Mouse (Mus musculus) liver, adult 2 months (tissue): ENCODE results near the gene Scmh1. TPM values are rescaled to one million over a fixed set of nuclear protein-coding genes. Genes with fewer than 3 reads are reported as not detected.

Source experiments
- DNase-seq: peaks from one replicate; pipeline ENCODE4 v3.0.0-alpha.2; 2011; ENCODE audit warnings: low read depth, low spot score; ENCODE audit errors: extremely low read depth
- H3K27ac ChIP-seq: fragments of 200-500 bp; replicated peaks from 2 replicates; pipeline ENCODE4 v1.5.1; 2012; ENCODE audit warnings: low read depth, mild to moderate bottlenecking, control low read depth, inconsistent platforms, low read length; ENCODE audit not compliant: insufficient read depth
- H3K27me3 ChIP-seq: fragments of 200-500 bp; 2 replicates; pipeline ENCODE4 v1.6.1; 2012; ENCODE audit warnings: mild to moderate bottlenecking, moderate library complexity, low read length, inconsistent platforms; ENCODE audit not compliant: control insufficient read depth, insufficient read depth
- H3K36me3 ChIP-seq: fragments of 200-500 bp; 2 replicates; pipeline ENCODE4 v1.6.1; 2012; ENCODE audit warnings: low read length, inconsistent platforms; ENCODE audit not compliant: control insufficient read depth, insufficient read depth
- H3K4me1 ChIP-seq: fragments of 200-500 bp; 2 replicates; pipeline ENCODE4 v1.6.1; 2011; ENCODE audit warnings: low read length; ENCODE audit not compliant: control insufficient read depth, insufficient read depth
- H3K4me3 ChIP-seq: fragments of 200-500 bp; 2 replicates; pipeline ENCODE4 v1.5.1; 2011; ENCODE audit warnings: low read depth, mild to moderate bottlenecking, control low read depth, low read length, moderate library complexity; ENCODE audit not compliant: insufficient read depth
- H3K79me2 ChIP-seq: fragments of 200-500 bp; 2 replicates; pipeline ENCODE4 v1.6.1; 2012; ENCODE audit warnings: inconsistent platforms, mild to moderate bottlenecking, low read length, moderate library complexity; ENCODE audit not compliant: control insufficient read depth, insufficient read depth
- H3K9ac ChIP-seq: fragments of 200-500 bp; 2 replicates; pipeline ENCODE4 v1.6.1; 2012; ENCODE audit warnings: low read depth, mild to moderate bottlenecking, control low read depth, inconsistent platforms, low read length
- CTCF ChIP-seq: fragments of 200-500 bp; IDR thresholded peaks from 2 replicates; pipeline ENCODE4 v1.5.1; 2011; ENCODE audit warnings: low read depth, low read length, control low read depth
- POLR2A ChIP-seq: fragments of 200-500 bp; IDR thresholded peaks from 2 replicates; pipeline ENCODE4 v1.6.1; 2011; ENCODE audit warnings: low read length, control low read depth; ENCODE audit not compliant: insufficient read depth; ENCODE audit errors: extremely low read depth
- WGBS: fragments of 180-500 bp; shearing (Covaris S2); methylation state at CpG from one replicate; pipeline ENCODE4 v1.1.7; 2018; 5-methylcytosine and 5-hydroxymethylcytosine counted together
- polyA plus RNA-seq: library from polyadenylated mRNA; depleted of rRNA; stranded (reverse); fragments of >200 nt; gene quantifications from 2 replicates; pipeline ENCODE4 v1.2.3, GENCODE M21; 2012
- total RNA-seq: library from RNA; depleted of rRNA; stranded (reverse); fragments of >200 nt; gene quantifications from 2 replicates; pipeline ENCODE4 v1.2.3, GENCODE M21; 2014

The Scmh1 gene
- total and polyA plus RNA-seq, 2 experiments = 7.0 to 8.1 TPM

DNA sequence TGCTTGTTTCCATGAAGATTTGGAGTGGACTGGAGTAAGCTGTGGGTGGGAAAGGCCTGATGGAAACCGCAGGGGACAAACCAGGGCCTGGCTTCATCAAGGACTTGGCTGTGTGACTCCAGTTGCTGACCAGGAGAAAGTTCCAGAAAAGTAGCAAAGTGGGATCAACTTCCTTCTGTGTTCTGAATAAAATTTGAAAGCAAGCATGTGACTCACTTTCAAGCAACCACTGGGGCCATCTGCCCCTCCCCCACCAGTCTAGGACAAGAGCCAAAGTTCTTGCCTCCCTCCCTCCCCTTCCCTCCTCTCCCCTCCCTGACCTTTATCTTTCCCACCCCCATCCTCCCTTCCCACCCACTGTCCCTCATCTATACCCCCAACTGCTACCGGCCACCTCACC, 35.9 kb upstream of the Scmh1 start:
- no peaks in the 10 kb centered on the region; the same call in 1 of the 2 replicates for H3K4me1 ChIP-seq
- no peak overlapping the region for H3K9ac ChIP-seq
- no peak overlapping the region for H3K27ac ChIP-seq
- H3K36me3 ChIP-seq = no peaks in the 10 kb centered on the region
- DNase-seq = no peak
- TF ChIP-seq CTCF (no peak), POLR2A (no peak)
- H3K27me3 ChIP-seq = no peaks in the 10 kb centered on the region; the same call in 1 of the 2 replicates
- H3K79me2 ChIP-seq = no peaks in the 10 kb centered on the region
- 64% methylated on average over 2 of the region's 2 CpGs for WGBS
- H3K4me3 ChIP-seq = no peak overlapping the region

DNA sequence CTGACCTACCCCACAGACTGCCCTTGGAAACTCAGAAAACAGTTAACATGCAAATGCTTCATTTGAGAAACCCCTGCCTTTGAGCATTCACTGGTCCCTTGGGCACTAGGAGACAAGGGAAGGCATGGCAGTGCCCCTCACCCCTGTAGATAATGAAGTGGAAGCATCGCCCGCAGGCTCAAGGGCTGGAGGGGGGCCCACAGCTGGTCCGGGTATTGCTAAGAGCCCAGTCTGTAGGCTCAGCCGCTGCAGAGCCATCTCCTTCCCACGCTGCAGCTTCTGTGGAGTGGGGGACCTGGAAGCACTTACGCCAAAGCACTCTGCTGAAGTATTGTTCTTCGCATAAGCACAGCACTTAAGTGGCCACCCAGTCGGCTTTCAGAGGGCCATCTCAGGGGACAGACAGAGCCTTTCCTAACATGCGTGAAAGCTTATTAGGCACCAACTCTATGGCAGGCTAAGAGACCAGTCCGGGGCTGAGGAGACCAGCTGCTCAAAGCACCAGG, 35.2 kb upstream of the Scmh1 start:
- H3K9ac ChIP-seq = no peak overlapping the region

DNA sequence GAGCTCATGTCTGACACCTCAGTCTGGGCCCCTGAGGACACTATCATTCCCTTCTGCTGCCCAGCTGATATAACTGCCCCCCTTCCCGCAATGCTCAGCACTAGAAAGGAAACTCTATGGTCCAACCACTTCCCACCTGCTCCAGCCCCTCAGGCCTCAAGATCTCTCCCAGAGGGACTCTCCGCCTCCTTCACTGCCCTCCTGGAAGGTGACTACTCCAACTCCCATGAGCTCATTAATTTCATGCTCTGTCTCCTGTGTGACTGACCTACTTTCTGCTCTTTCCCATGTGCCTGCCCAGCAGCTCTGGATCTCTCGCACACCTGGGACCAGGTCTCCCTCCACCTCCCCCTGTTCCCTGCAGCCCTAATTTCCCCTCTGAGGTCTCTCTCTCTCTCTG, 32.2 kb upstream of the Scmh1 start:
- DNase-seq = no peak
- no peak for TF ChIP-seq CTCF
- TF ChIP-seq POLR2A = no peak
- H3K4me1 ChIP-seq = no peaks in the 10 kb centered on the region; the same call in 1 of the 2 replicates
- H3K79me2 ChIP-seq = no peaks in the 10 kb centered on the region
- H3K4me3 ChIP-seq = no peak overlapping the region
- WGBS = 63% methylated on average over 3 of the region's 3 CpGs
- no peaks in the 10 kb centered on the region for H3K27me3 ChIP-seq
- no peaks in the 10 kb centered on the region for H3K36me3 ChIP-seq
- no peak overlapping the region for H3K27ac ChIP-seq
- H3K9ac ChIP-seq = no peak overlapping the region

More for the DNA sequence above, 35.2 kb upstream of the Scmh1 start:
- Histone ChIP-seq H3K4me3 (no peak overlapping the region), H3K27ac (no peak overlapping the region), H3K79me2 (no peaks in the 10 kb centered on the region), H3K27me3 (no peaks in the 10 kb centered on the region; the same call in 1 of the 2 replicates), H3K36me3 (no peaks in the 10 kb centered on the region), H3K4me1 (no peaks in the 10 kb centered on the region; the same call in 1 of the 2 replicates)
- WGBS = 71% methylated on average over 10 of the region's 10 CpGs
- DNase-seq = no peak
- no peak for TF ChIP-seq POLR2A
- TF ChIP-seq CTCF = no peak

DNA sequence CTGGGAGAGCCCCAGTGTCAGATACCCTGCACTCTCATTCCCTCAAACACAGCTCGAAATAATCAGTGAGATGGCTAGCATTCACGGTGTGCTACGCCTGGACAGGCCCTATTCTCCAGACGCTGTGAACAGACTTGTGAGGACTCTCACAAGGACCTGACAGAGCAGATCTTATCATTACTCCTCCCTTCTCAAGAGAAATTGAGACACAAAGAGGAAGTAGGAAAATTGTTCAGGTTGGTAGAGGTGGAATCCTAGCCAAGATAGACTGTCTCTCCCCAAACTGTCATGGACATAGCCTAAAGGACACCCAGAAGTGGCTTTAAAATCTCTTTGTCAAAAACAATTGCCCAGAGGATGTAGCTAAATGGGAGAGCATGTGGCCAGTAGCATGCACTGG, 31.3 kb upstream of the Scmh1 start:
- Histone ChIP-seq H3K27me3 (no peaks in the 10 kb centered on the region), H3K9ac (no peak overlapping the region), H3K79me2 (no peaks in the 10 kb centered on the region), H3K36me3 (no peaks in the 10 kb centered on the region), H3K4me3 (no peak overlapping the region), H3K4me1 (no peaks in the 10 kb centered on the region; the same call in 1 of the 2 replicates), H3K27ac (no peak overlapping the region)
- 83% methylated on average over 4 of the region's 4 CpGs for whole genome bisulfite sequencing
- TF ChIP-seq CTCF (no peak), POLR2A (no peak)
- no peak for DNase-seq

DNA sequence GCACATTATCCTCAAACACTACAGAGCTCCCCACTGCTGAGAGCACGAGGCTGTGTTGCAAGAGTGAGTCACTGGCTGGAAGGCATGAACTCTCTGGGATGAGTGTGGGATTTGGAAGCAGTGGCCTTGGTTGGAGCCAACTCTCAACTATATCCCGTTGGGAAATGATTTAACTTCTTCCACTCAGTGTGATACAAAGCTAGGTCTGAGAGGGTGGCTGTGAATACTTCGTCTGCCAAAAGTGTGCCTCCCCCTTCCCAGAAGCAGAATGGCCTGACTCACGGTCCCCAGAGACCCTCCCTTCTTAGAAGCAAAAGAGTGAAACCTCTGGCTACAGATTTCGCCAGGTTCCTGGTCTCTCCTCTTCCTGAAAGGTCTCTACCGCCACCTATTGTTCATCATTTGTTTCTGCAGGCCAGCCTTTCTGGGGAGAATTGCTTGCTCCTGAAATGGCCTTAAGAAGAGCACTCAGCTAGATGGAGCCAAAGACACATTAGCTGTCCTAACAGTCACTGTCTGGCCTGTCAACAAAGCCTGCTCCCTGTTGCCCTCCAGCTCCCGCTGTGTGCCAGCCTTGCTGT, 24.2 kb upstream of the Scmh1 start:
- Histone ChIP-seq H3K79me2 (no peaks in the 10 kb centered on the region), H3K27me3 (no peaks in the 10 kb centered on the region), H3K9ac (peak overlapping the region; percentile 28; the same call in 1 of the 2 replicates), H3K36me3 (no peaks in the 10 kb centered on the region), H3K27ac (no peak overlapping the region), H3K4me1 (peaks cover 2% of the 10 kb centered on the region; the same call in 1 of the 2 replicates), H3K4me3 (peak overlapping the region; percentile 42)
- 1% methylated on average over 7 of the region's 7 CpGs for WGBS
- peak; percentile 38; the same call in 1 of the 2 replicates for TF ChIP-seq CTCF
- no peak for TF ChIP-seq POLR2A
- peak; percentile 87 for DNase-seq

DNA sequence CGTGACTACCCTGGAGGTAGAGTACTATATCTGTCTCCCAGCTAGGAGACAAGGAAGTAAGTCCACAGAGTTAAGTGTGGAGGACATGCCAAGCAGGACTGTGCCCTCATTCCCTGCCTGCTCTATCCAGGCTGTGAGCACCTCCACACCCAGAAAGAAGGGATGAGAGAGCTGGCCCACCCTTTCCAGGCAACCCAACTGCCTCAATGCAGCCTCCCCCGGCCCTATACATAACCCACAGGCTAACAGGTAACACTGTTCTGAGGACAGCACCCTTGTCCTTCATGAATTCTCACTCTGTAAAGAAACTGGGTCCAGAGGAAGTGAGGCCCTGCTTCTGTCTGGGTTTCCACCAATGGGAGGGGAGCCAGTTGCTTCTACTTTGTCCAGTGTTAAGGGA, 19.6 kb upstream of the Scmh1 start:
- no peak overlapping the region for H3K27ac ChIP-seq
- peaks cover 1% of the 10 kb centered on the region; the same call in 1 of the 2 replicates for H3K4me1 ChIP-seq
- H3K27me3 ChIP-seq = no peaks in the 10 kb centered on the region
- H3K4me3 ChIP-seq = no peak overlapping the region
- H3K36me3 ChIP-seq = no peaks in the 10 kb centered on the region
- no peak for TF ChIP-seq POLR2A
- no peak for TF ChIP-seq CTCF
- H3K9ac ChIP-seq = no peak overlapping the region
- no peak for DNase-seq
- no peaks in the 10 kb centered on the region for H3K79me2 ChIP-seq
- 81% methylated on average over 2 of the region's 2 CpGs for WGBS
